Mouse (Mus musculus): ENCODE results near the gene Psmc4. TPM values are rescaled to one million over a fixed set of nuclear protein-coding genes. Genes with fewer than 3 reads are reported as not detected.

Psmc4 gene
- total RNA-seq (2015; ENCODE audit: low replicate concordance) (42.7 and 43.7 TPM in 2 replicates), total RNA-seq (2017; ENCODE audit: low replicate concordance) (36.5 and 39.1 TPM in 2 replicates)

- ATAC-seq (replicated peaks; ENCODE audit: low FRiP score, poor library complexity, severe bottlenecking): peak; percentile 99
Observed at GRCm38 (mm10) chr7:28049476-28050409, at the start of gene Psmc4. Gene Psmc4 (minus strand): TSS chr7:28050101.

- ATAC-seq (replicated peaks; ENCODE audit: low FRiP score, poor library complexity, severe bottlenecking): no peak
Observed at GRCm38 (mm10) chr7:28099101-28099500, 49.2 kb upstream of the Psmc4 start.

GRCm38 (mm10) chr7:28093541-28093940, 43.6 kb upstream of the Psmc4 start:
- no peak for ATAC-seq (replicated peaks; ENCODE audit: low FRiP score, poor library complexity, severe bottlenecking)

GRCm38 (mm10) chr7:28086236-28086635, 36.3 kb upstream of the Psmc4 start:
- ATAC-seq (replicated peaks; ENCODE audit: low FRiP score, poor library complexity, severe bottlenecking): no peak

- no peak for ATAC-seq (replicated peaks; ENCODE audit: low FRiP score, poor library complexity, severe bottlenecking)
Observed at GRCm38 (mm10) chr7:28084215-28084614, 34.3 kb upstream of the Psmc4 start.

GRCm38 (mm10) chr7:28070531-28071298, 20.8 kb upstream of the Psmc4 start, which contains the start of gene Fcgbp:
Gene Fcgbp (plus strand): TSS chr7:28071236.
- no peak for ATAC-seq (replicated peaks; ENCODE audit: low FRiP score, poor library complexity, severe bottlenecking)

- ATAC-seq (replicated peaks; ENCODE audit: low FRiP score, poor library complexity, severe bottlenecking): no peak
Observed at GRCm38 (mm10) chr7:28069546-28070172, 19.8 kb upstream of the Psmc4 start.

- no peak for ATAC-seq (replicated peaks; ENCODE audit: low FRiP score, poor library complexity, severe bottlenecking)
Observed at GRCm38 (mm10) chr7:28068661-28069060, 18.8 kb upstream of the Psmc4 start.

- no peak for ATAC-seq (replicated peaks; ENCODE audit: low FRiP score, poor library complexity, severe bottlenecking)
Observed at GRCm38 (mm10) chr7:28059972-28060371, 10.1 kb upstream of the Psmc4 start.

- no peak for ATAC-seq (replicated peaks; ENCODE audit: low FRiP score, poor library complexity, severe bottlenecking)
Observed at GRCm38 (mm10) chr7:28053046-28053930, 3.4 kb upstream of the Psmc4 start.

- no peak for ATAC-seq (replicated peaks; ENCODE audit: low FRiP score, poor library complexity, severe bottlenecking)
Observed at GRCm38 (mm10) chr7:28050584-28050983, 683 bp upstream of the Psmc4 start.

- no peak for ATAC-seq (replicated peaks; ENCODE audit: low FRiP score, poor library complexity, severe bottlenecking)
Observed at GRCm38 (mm10) chr7:28044524-28044923, 5.4 kb downstream of the Psmc4 start.

GRCm38 (mm10) chr7:28014445-28014810, 35.5 kb downstream of the Psmc4 start:
- ATAC-seq (replicated peaks; ENCODE audit: low FRiP score, poor library complexity, severe bottlenecking): no peak

- ATAC-seq (replicated peaks; ENCODE audit: low FRiP score, poor library complexity, severe bottlenecking): peak; percentile 65
Observed at GRCm38 (mm10) chr7:28013549-28014444, 36.1 kb downstream of the Psmc4 start, which contains the start of gene Zfp850. Gene Zfp850 (minus strand): TSS chr7:28014115.

- ATAC-seq (replicated peaks; ENCODE audit: low FRiP score, poor library complexity, severe bottlenecking): no peak
Observed at GRCm38 (mm10) chr7:28010271-28010670, 39.6 kb downstream of the Psmc4 start.

All from erythroblast, adult 5-6 weeks (primary cell).